Mouse (Mus musculus) lung, postnatal 4 days (tissue): ENCODE data around the gene Ifna16.

Experiments
- DNase-seq, 2 experiments: peaks; one replicate each; pipeline ENCODE4 v3.0.0; 2021

The Ifna16 gene

GRCm38 (mm10) chr4:88641077-88641831, 35.5 kb downstream of the Ifna16 start:
- peak; percentile 88 to 95 for DNase-seq

- no peak for DNase-seq
These were observed 36.0 kb downstream of the Ifna16 start for GRCm38 (mm10) chr4:88640704-88641076.

GRCm38 (mm10) chr4:88634311-88634710, 42.4 kb downstream of the Ifna16 start, which contains the start of gene C87499:
Gene C87499, minus strand, starts transcription at chr4:88634411.
- no peak for DNase-seq
